Mouse (Mus musculus) left cerebral cortex, adult 9 months (tissue): Measurements from ENCODE around the gene Cmss1.

Source experiments
- DNase-seq, 2 experiments: peaks; one replicate each; pipeline ENCODE4 v3.0.0; 2022; ENCODE audit warnings: low spot score in 2 of 2

The Cmss1 gene

DNA sequence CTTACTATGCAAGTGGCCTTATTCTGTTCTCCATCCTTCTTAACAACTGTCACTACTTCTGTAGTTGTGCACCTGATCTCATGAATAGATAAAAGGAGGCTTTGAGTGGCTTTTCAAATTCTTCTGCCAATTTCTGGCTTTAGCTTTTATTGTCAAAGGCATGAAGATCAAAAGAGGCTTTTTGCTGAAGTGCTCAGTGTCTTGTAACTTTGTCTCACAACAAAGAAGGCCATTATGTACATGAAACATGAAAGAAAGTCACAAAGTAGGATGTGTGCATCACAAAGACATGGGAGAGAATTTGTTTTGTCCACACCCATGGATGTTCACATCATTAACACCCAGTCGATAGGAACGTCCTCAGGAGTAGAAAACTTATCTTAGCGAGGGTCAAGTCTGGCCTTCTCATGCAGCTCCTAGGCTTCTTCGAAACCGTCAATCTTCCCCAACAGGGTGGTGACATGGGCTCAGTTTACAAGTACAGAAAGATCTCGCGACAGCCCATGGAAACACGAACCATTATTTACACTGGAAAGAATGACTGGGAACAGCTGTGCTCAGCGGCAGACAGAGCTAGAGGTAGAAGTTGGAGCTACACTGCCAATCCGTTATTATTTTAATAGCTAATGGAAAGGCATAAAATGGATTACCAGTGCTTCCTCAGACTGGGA is 133.1 kb downstream of the Cmss1 start:
- no peak for DNase-seq

DNA sequence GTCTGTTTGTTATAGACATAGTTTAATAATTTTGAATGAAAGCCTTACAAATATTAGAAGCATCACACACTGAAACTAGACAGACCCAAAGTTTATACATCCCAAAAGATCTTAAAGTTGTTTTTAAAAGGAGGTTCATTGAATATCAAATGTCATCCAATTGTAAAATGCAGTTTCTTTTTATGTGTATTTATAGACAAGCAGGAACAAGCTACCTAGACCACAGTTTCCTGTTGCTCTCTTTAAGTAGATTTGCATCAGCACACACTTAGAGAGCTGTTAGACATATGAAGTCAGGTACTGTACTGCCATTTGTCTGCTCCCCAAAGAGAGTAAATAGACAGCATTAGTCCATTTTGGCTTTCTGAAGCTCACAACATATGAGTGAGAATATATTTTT is 135.6 kb downstream of the Cmss1 start:
- no peak for DNase-seq

DNA sequence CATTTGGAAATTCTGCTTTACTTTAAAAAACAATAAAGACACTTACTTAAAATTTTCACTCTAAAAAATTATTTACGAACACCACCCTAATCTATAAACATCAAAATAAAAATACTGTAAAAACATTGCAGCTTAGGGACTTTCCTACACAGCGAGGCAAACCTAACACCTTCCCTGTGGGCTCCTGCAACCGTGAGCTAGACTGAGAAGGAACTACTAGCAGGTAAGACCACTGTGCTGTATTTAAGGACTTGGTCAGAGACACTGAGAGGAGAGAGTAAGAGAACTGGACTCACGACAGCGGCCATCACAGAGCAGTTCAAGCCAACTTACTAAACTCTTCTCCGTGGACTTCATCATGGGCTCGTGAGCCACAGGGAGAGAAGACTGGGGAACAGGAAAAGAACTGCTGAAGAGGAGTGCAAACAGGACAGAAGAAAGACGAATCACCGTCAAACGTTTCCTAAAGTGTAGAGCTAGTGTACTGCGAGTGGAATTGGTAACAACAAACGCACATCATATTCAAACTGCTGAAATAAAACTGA is 136.3 kb downstream of the Cmss1 start:
- DNase-seq: no peak

DNA sequence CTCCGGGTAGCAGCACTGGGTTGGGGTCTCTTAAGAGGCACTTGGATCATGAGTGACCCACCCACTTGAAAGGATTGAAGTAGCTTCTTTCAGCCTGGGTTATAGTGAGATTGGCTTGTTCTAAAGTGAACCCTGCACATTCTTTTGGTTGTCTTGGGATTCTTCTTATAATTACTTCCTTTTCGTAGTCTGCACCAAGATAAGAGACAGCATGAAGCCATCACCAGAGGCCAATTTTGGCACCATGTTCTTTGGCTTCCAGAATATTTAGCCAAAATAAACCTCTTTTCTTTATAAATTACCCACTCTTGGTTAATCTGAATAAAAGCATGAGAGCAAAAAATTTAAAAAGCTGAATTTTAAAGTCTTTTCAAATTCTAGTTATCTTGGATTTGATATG is 136.8 kb downstream of the Cmss1 start:
- DNase-seq: no peak

DNA sequence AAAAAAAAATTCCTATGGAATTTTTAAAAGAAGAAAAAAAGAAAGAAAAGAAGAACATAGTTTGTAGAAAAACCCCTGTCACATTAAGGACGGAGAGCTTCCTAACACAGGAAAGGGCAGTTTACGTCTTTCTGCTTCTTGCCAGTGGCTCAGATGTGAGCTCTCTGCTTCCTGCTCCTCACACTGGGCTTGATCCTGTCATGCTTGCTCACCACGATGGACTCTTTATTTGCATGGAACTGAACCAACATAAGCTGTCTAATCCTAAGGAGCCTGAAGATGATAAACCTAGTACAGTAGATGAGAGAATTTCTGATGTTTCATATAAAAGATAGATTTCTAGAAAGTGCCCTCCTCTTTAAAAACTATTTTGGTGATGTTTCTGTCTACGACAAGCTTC is 137.4 kb downstream of the Cmss1 start:
- no peak for DNase-seq

DNA sequence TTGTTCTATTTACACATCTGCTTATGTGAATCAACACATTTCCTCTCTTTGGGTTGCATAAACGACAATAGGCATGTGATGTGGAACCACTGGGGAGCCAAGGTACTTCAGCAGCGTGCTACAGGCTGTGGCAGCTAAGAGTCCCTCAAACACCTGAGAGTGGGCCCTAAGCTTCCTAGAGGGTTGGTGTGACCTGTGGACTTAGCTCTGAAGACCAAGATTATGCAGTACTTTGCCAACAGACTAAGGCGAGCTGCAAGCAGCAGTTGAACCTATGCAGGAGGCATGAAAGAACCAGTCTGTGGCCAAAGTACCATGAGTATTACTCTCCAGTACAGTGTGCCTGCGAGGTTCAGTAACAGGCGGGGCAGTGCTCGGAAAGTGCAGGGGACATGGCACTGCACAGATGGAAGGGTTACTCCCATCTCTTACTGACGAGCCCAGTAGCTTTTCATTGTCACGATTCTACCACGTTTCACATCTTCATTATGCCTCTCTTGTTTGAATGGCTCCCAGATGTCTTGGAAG is 141.2 kb downstream of the Cmss1 start:
- no peak for DNase-seq

DNA sequence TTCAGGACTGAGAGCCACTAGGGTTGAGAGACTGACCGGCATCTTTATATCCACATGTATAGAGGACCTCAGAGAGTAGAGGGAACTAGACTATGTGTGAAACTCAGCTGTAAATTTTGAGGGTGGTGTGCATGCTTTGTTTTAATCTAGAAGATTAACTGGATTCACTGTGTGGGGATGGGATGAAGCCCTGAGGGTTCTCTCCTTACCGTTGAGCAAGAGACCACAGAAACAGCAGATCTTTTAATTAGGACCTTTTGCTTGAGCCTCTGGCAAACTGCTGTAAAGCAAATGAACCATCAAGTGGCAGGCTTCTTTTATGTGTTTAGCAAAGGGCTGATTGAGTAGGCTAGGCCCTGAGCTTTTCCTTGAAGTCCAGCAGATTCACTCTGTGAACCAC is 150.7 kb downstream of the Cmss1 start:
- no peak for DNase-seq

DNA sequence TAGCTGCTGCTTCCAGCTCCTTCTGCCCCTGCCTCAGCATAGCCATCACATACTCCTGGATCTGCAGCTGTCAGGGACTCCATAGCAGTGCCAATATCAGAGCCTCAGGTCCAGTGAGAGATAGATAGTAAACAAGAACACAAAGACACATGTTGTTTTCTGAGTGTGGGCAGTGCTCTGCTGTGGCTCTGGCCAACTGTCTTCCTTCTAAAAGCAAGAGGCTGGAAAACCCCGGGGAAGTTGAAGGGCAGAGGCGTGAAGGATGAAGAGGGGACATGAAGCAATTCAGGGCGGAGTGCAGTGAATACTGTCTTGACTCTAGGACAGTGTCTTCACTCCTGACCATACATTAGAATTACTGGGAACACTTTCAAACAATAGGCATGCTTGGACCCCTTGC is 151.1 kb downstream of the Cmss1 start:
- DNase-seq: no peak

DNA sequence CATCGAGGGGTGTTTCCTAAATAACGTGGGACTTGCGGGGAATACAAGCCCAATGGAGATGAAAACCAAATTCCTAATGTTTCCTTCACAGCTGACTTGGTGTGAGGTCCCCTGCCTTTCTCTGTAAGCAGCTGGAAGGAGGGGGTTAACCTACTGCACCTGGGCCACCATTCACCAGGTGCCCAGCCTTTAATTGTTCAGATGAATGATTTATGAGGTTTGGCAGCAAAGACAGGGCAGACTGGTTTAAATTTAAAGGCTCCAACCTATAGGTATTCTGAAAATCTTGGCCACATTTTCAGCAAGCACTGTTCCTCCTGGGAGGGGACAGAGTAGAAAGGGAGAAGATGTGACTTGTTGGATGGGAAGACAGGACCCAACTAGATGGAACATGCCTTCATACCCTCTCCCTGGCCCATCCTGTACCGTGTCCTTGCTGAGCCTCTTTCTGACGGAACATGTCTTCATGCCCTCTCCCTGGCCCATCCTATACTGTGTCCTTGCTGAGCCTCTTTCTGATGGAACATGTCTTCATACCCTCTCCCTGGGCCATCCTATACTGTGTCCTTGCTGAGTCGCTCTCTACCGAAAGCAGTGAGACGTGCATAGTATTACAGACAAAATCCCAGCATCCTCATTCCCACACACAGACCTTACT is 152.4 kb downstream of the Cmss1 start:
- no peak for DNase-seq

DNA sequence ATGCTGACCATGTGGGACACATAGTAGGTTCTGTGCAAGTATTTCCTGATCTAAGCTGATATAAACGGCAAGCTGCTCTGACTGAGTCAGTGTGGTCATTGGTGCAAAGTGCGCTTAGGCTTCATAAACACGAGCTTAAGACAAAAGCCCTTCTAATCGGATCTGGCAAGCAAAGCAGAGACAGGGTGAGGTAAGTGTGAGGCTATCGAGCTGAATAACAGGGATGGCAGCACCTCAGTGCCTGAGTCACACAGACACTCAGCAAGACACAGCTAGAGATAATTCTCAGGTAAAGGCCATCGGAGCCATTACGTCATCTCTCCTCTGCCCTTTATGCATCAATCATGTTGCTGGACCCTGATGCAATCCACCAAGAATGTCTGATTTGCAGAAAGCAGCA is 153.7 kb downstream of the Cmss1 start:
- no peak for DNase-seq

DNA sequence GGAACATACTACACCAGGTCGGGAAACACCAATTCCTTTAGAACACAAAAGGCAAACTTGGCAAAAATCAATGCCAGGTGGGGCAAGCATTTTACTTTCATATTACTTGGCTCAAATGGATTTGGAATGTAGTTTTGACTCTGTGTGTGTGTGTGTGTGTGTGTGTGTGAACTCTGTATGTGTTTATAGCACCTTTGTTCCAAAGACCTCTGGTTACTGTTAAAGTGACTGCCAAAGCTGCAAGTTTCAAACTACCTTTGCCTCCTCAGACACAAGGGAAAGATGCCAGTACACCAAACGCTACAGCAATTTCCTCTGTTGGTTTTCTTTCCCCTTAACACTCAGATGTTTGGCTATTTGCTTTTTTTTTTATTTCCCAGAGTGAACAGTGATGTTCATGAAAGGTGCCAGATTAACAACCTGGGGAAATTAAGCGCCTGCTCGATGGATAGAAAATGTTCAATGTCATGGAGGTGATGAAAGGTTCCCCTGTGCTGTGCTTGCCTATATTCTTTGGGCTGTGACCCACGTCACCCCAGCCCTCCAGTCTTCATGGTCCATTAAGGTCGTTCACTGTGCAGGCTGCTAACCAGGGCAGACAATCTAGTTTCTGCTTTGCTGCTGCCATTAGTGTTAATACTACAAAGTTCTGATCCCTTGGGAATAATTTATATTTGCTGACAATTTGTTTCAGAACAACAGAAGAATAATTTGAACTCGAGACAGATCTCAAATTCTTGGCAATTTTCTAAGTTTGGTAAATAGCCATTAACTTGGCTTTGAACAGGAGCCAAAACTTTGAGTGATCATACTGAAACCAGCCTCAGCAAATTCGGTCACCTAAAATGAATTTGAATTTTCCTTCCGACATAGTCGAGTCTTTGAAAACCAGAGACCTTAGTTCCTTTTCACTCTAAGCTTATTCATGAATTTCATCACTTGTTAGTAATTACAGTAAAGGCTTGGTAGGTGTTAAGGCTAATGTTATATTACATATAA is 161.3 kb downstream of the Cmss1 start:
- DNase-seq: no peak

DNA sequence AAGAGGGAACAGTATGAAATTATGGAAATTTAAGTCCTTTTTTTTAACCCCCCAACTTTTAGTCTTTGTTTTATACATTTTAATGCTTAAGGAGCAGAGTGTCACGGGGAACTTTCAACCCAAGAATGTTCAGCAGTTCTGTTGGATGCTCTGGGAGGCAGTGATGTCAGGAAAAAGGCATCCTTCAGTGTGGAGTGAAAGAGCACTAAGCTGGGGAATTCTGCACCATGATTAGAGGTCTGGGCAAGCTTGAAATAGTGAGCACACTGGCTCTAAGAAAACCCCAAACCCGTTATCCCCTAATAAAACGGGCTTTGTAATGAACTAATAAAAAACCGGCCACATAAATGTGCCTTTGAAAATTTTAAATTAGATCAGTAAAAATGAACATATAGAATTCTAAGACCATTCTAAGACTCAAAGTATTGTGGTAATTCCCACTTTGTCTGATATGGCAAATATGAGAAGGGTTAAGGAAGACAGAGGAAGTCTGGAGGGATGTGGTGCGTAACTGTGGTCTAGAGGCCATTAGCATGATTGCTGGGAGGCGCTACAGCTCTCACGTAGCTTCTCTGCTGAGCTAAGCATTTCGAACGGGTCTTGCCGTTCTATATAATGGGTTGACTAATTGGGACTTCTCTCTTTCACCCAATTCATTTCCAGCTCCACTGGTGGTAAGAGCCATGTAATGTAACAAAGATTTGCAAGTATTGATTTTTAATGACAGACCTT is 165.8 kb downstream of the Cmss1 start:
- no peak for DNase-seq

DNA sequence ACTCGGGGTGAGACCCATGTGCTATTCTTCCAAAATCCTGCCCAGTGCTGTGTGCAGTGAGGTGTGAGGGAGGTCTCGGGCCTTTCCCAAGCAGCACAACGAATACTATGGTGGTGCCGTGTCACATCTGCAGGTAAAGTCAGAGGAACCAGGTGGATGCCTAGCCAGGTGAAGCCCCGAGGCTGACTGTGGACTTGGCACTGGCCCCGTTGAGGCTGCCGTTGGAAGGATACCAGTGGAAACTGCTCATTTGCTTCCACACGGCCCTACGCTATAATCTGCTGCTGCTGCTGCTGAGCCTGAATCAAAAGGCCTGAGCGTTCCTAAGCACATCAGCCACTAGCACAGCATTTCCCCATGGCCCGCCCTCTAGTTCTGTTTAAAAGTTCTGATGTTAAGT is 167.5 kb downstream of the Cmss1 start:
- DNase-seq: no peak

DNA sequence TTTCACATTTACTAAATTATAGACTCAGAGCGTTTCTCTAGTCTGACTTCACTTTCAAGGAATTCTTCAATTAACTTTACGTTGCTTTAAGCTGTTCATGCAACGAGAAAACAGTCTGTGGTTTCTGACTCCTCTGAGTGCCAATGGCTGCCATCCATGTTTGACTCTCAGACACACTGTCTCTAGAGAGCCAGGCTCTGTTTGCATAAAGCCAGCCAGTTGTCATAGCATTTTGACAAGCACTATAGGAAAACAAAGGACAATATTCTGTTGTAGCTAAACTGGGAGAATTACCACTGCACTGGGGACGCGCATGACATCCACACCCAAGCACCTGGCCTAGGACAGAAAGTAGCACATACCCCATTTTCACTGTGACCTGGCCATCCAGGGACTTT is 168.4 kb downstream of the Cmss1 start:
- DNase-seq: no peak

DNA sequence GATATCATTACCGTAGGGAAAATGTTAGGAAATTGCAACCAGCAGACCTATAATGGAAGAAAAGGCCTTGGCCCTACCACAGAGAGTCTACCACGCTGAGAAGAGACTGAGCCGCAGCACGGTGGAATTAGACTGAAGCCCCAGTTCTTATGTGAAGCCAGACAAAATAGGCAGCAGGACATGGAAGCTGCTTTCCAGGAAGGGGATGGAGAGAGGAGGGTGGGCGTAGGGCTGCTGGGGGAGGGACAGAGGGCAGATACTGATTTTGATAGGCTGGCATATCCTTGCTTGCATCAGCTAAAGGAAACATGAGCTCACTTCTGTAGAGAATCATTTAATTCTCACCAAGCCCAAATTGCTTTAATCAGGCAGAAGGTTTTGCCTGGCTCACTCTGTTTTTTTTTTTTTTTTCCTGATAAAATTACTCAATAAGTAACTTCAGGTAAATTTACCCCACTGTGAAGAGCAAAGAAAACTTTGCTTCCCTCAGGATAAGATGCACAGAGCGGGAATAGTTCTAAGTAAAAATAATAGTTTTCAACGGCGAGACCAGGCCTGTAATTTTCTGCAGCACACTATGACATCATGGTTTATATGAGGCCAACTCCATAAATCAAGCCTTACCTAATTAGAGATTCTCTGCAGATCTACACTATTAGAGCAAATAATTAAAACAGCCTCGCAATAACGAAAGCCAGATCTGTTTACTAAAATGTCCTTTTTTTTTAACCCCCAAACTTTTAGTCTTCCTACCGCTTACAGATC is 169.0 kb downstream of the Cmss1 start:
- DNase-seq: no peak

DNA sequence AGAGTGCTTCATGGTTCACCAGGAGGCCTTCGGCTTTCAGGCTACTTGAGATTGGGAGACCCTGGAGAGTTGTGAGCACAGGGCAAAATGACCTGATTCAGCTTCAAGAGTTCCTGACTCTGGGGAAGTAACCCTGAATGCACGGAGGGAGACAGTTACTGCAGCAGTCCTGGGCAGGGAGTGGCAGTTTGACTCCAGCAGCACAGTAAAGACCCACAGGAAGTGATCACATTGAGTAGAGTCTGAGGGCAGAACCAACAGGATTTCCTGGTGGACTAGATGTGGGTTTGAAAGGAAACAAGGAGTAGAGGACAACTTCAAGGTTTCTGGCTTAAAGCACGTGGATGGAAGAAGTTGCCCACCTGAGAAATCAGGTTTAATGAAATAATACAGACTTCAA is 172.0 kb downstream of the Cmss1 start:
- no peak for DNase-seq

DNA sequence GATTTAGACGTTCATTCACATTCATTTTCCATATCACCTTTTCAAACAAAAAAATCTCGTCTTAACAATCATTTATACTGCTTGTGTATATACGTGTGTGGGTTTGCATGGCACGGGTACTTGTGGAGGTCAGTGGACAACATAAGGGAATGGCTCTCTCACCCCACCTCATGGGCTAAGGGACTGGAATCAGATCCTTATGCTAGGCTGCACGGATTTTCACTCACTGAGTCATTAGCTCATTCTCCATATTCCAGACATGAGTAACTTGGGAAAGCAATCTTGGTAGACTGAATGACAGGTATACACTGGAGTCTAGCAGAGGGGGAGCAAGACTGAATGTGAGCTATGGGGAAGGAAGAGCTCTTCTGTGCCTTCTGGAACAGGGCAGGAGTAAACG is 173.0 kb downstream of the Cmss1 start:
- no peak for DNase-seq

DNA sequence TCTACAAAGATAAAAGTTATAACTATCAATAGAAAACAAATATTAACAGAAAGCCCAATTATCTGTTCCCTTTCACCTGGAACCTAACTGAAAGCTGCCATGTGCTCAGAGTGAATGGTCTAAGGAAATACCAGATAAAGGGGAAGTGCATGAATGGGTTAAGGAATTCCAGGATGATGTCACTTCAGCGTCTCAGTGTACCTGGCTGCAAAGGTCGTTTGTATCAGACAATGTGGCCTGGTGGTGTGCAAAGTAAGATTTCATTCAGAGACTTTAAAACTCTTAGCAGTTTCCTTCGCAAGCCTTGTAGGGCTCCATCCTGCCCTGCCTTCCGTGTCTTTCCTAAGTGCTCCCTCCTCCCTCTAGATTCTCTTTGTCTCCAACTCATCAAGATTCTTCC is 173.5 kb downstream of the Cmss1 start:
- DNase-seq: no peak

DNA sequence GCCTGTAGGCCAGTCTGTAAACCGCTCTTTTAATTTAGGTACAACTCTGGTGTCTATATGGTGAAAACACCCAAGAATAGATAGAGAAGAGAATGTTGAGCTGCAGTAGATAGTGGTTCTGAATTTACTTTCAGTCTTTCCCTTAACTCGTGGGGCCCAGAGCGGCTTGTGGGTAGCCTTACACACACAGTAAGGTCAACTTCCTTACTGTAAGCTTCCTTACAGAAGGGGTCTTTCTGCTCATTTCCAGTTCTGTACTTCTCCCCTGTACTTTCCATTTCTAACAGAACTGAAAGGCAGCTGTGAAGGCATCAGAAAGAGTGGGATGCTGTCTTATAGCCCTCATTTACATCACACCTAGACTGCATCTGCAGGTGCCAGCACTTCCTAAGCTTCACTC is 175.4 kb downstream of the Cmss1 start:
- no peak for DNase-seq

DNA sequence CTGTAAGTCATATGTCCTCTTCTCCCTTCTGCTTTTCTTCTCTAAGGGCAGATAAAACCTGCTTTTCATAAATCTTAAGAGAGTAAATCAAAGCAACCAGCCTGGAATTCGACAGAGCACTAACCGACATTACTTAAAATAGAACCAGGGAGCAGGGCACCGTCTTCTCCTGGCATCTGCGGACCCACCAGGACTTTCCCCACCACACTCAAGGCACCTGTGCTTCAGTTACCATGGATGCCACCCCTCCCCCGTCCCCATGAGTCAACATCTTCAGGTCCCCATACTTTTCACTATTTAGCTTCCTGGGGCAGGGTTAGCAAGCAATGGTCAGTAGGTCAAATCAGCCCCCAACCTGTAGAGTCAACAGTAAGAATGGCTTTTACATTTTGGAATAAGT is 177.7 kb downstream of the Cmss1 start:
- no peak for DNase-seq
